Mouse (Mus musculus): Measurements from ENCODE around the gene Sertm1.

- no peak for TF ChIP-seq CTCF (IDR thresholded peaks at IDR 0.05; ENCODE audit: low read depth, low read length)
- TF ChIP-seq POLR2AphosphoS5 (IDR thresholded peaks at IDR 0.05; ENCODE audit: insufficient replicate concordance, low read depth, low read length): no peak
Measured at GRCm38 (mm10) chr3:54934535-54934934, 18.8 kb upstream of the Sertm1 start.
